ENCODE assay signal across 17 mouse cellular contexts in genomic region chr3:100436756-100437155, GRCm38 (mm10). TPM values are rescaled to one million over a fixed set of nuclear protein-coding genes. Genes with fewer than 3 reads are reported as not detected.
DNase-seq lines count a peak whose midpoint lies in the region; ATAC-seq and TF ChIP-seq lines count a peak whose summit lies in the region.
"Had no signal": no experiment of that assay in that cellular context is flagged by ENCODE, and none has a peak within 500 bp of the region (broad histone marks: within the 10 kb centered on the region; RNA-seq: fewer than 3 reads in every experiment).

No protein-coding gene starts in this region.

- DNase-seq in B cell, adult 2 months = peak; percentile 82 to 88
- DNase-seq in T-cell, adult 2 months (ENCODE audit: low spot score) = peak; percentile 43
- DNase-seq in liver, embryonic 11.5 days (ENCODE audit: low spot score) = no peak
- DNase-seq in monocyte, adult 2 months (ENCODE audit: low read depth in 1 of 2, low spot score in 2 of 2) = peak; percentile 28 to 39
- no peak for DNase-seq in layer of hippocampus, adult 2 months (ENCODE audit: low spot score in 2 of 2)
- no peak for DNase-seq in embryo, embryonic 11 days
- no peak for DNase-seq in frontal cortex, adult 2 months (ENCODE audit: extremely low spot score in 1 of 2, low spot score in 1 of 2)
- DNase-seq: adrenal gland, postnatal 14 days; heart, adult 18-20 months; lung, postnatal 10 days had no signal

- 46% methylated on average over 7 of the region's 7 CpGs for WGBS in liver, embryonic 11.5 days
- 81% methylated on average over 7 of the region's 7 CpGs for WGBS in intestine, embryonic 16.5 days

- H3K9me3 ChIP-seq in liver, embryonic 11.5 days (ENCODE audit: control insufficient read depth, low read length) = no peaks in the 10 kb centered on the region
- no peaks in the 10 kb centered on the region for H3K9me3 ChIP-seq in intestine, embryonic 16.5 days (ENCODE audit: control insufficient read depth, low read length)
- H3K9me3 ChIP-seq: embryonic facial prominence, embryonic 15.5 days; forebrain, embryonic 13.5 days; hindbrain, embryonic 15.5 days; limb, embryonic 12.5 days; midbrain, embryonic 12.5 days; neural tube, embryonic 13.5 days had no signal

- H3K9ac ChIP-seq in liver, embryonic 11.5 days (ENCODE audit: low read depth, low read length) = no peak overlapping the region
- H3K9ac ChIP-seq in intestine, embryonic 16.5 days (ENCODE audit: low read depth, low read length) = no peak overlapping the region
- H3K9ac ChIP-seq: embryonic facial prominence, embryonic 15.5 days; forebrain, embryonic 13.5 days; hindbrain, embryonic 15.5 days; limb, embryonic 12.5 days; midbrain, embryonic 12.5 days; neural tube, embryonic 13.5 days had no signal

- H3K4me1 ChIP-seq in liver, embryonic 11.5 days (replicated peaks; ENCODE audit: control insufficient read depth, insufficient read depth, low read length) = peaks cover 43% of the 10 kb centered on the region
- peaks cover 2% of the 10 kb centered on the region; the same call in 1 of the 2 replicates for H3K4me1 ChIP-seq in intestine, embryonic 16.5 days (ENCODE audit: control insufficient read depth, insufficient read depth, low read length)
- H3K4me1 ChIP-seq: embryonic facial prominence, embryonic 15.5 days; forebrain, embryonic 13.5 days; midbrain, embryonic 12.5 days had no signal

- no peak for TF ChIP-seq CTCF in layer of hippocampus, adult 2 months (conservative IDR thresholded peaks at IDR 0.05)

- no peaks in the 10 kb centered on the region for H3K36me3 ChIP-seq in liver, embryonic 11.5 days (ENCODE audit: control insufficient read depth, insufficient read depth, low read length)
- H3K36me3 ChIP-seq in intestine, embryonic 16.5 days (ENCODE audit: control insufficient read depth, insufficient read depth, low read length) = no peaks in the 10 kb centered on the region
- H3K36me3 ChIP-seq: embryonic facial prominence, embryonic 15.5 days; hindbrain, embryonic 15.5 days; limb, embryonic 12.5 days; midbrain, embryonic 12.5 days; neural tube, embryonic 13.5 days had no signal

- H3K4me3 ChIP-seq in liver, embryonic 11.5 days (ENCODE audit: low read depth, low read length) = no peak overlapping the region
- H3K4me3 ChIP-seq in intestine, embryonic 16.5 days (ENCODE audit: low read length) = no peak overlapping the region
- no peak overlapping the region for H3K4me3 ChIP-seq in layer of hippocampus, adult 2 months
- H3K4me3 ChIP-seq: embryonic facial prominence, embryonic 15.5 days; forebrain, embryonic 13.5 days; hindbrain, embryonic 15.5 days; limb, embryonic 12.5 days; midbrain, embryonic 12.5 days; neural tube, embryonic 13.5 days had no signal

- no peak overlapping the region for H3K27ac ChIP-seq in liver, embryonic 11.5 days (ENCODE audit: low read depth, low read length)
- no peak overlapping the region for H3K27ac ChIP-seq in intestine, embryonic 16.5 days (ENCODE audit: low read length)
- H3K27ac ChIP-seq in layer of hippocampus, adult 2 months = no peak overlapping the region
- H3K27ac ChIP-seq: embryonic facial prominence, embryonic 15.5 days; forebrain, embryonic 13.5 days; hindbrain, embryonic 15.5 days; limb, embryonic 12.5 days; midbrain, embryonic 12.5 days; neural tube, embryonic 13.5 days had no signal

- no peak overlapping the region for H3K4me2 ChIP-seq in liver, embryonic 11.5 days
- no peak overlapping the region for H3K4me2 ChIP-seq in intestine, embryonic 16.5 days (ENCODE audit: low read depth, low read length)
- H3K4me2 ChIP-seq: embryonic facial prominence, embryonic 15.5 days; forebrain, embryonic 13.5 days; hindbrain, embryonic 15.5 days; limb, embryonic 12.5 days; midbrain, embryonic 12.5 days; neural tube, embryonic 13.5 days had no signal

- 0 out of 2 replicates have a peak, but pooled peaks have one; percentile 10 for ATAC-seq in liver, embryonic 11.5 days (replicated peaks; ENCODE audit: low FRiP score)
- no peak for ATAC-seq in intestine, embryonic 16.5 days
- ATAC-seq: forebrain, embryonic 13.5 days had no signal

- H3K27me3 ChIP-seq in liver, embryonic 11.5 days (replicated peaks; ENCODE audit: control insufficient read depth, insufficient read depth, low read length) = no peaks in the 10 kb centered on the region
- H3K27me3 ChIP-seq in intestine, embryonic 16.5 days (replicated peaks; ENCODE audit: control insufficient read depth, insufficient read depth, low read length) = no peaks in the 10 kb centered on the region
- H3K27me3 ChIP-seq: embryonic facial prominence, embryonic 15.5 days; forebrain, embryonic 13.5 days; hindbrain, embryonic 15.5 days; limb, embryonic 12.5 days; midbrain, embryonic 12.5 days; neural tube, embryonic 13.5 days had no signal

RNA-seq across cellular contexts. Expression of gene Tent5c, which starts 52.4 kb away (rescaled TPM):
- polyA plus RNA-seq in liver, embryonic 11.5 days (2014; fragmentation: Nextera tagmentation; extraction: Ambion mirVana) = 10.5 and 11.3 TPM in 2 replicates
- 8.9 and 9.9 TPM in 2 replicates for polyA plus RNA-seq in intestine, embryonic 16.5 days (2015; fragmentation: Nextera tagmentation; extraction: Ambion mirVana)
- total RNA-seq in layer of hippocampus, adult 2 months (2021) = 1 to 10 TPM; 2.3 to 2.4 TPM
- polyA plus RNA-seq in frontal cortex, adult 2 months (2012; rRNA removed) = 1.0 and 1.3 TPM in 2 replicates

Comparison
In these comparisons a context has a peak if more than half of its experiments do, and no peak if none do; other contexts are left out.
1. DNase-seq: peak in B cell, adult 2 months (2 of 2), T-cell, adult 2 months (single experiment) and monocyte, adult 2 months (2 of 2); none in liver, embryonic 11.5 days (single experiment), layer of hippocampus, adult 2 months (0 of 2), embryo, embryonic 11 days (single experiment) and frontal cortex, adult 2 months (0 of 2).